Comparison of ENCODE assay signal across 18 mouse cellular contexts in genomic region chr6:111684911-111685310, GRCm38 (mm10).
"Had no signal": no experiment of that assay in that cellular context is flagged by ENCODE, and none has a peak within 500 bp of the region (broad histone marks: within the 10 kb centered on the region; RNA-seq: fewer than 3 reads in every experiment).

No protein-coding gene starts in this region.

- H3K27me3 ChIP-seq: limb, embryonic 13.5 days; liver, embryonic 13.5 days; midbrain, embryonic 13.5 days; neural tube, embryonic 12.5 days; neural tube, embryonic 15.5 days; stomach, embryonic 15.5 days had no signal

- H3K36me3 ChIP-seq: limb, embryonic 10.5 days; limb, embryonic 13.5 days; liver, embryonic 13.5 days; midbrain, embryonic 10.5 days; midbrain, embryonic 13.5 days; neural tube, embryonic 12.5 days; neural tube, embryonic 15.5 days; stomach, embryonic 15.5 days had no signal

- H3K4me1 ChIP-seq: limb, embryonic 10.5 days; limb, embryonic 13.5 days; liver, embryonic 13.5 days; midbrain, embryonic 10.5 days; midbrain, embryonic 13.5 days; neural tube, embryonic 12.5 days; neural tube, embryonic 15.5 days; stomach, embryonic 15.5 days had no signal

- ATAC-seq: midbrain, embryonic 13.5 days had no signal

- H3K9me3 ChIP-seq: limb, embryonic 10.5 days; limb, embryonic 13.5 days; midbrain, embryonic 10.5 days; midbrain, embryonic 13.5 days; neural tube, embryonic 12.5 days; neural tube, embryonic 15.5 days; stomach, embryonic 15.5 days had no signal

- H3K4me2 ChIP-seq: limb, embryonic 13.5 days; liver, embryonic 13.5 days; midbrain, embryonic 13.5 days; neural tube, embryonic 12.5 days; neural tube, embryonic 15.5 days; stomach, embryonic 15.5 days had no signal

- H3K27ac ChIP-seq: limb, embryonic 10.5 days; limb, embryonic 13.5 days; liver, embryonic 13.5 days; macrophage; midbrain, embryonic 10.5 days; midbrain, embryonic 13.5 days; neural tube, embryonic 12.5 days; neural tube, embryonic 15.5 days; stomach, embryonic 15.5 days had no signal

- H3K4me3 ChIP-seq: limb, embryonic 10.5 days; limb, embryonic 13.5 days; liver, embryonic 13.5 days; midbrain, embryonic 10.5 days; midbrain, embryonic 13.5 days; neural tube, embryonic 12.5 days; neural tube, embryonic 15.5 days; stomach, embryonic 15.5 days had no signal

- H3K9ac ChIP-seq: limb, embryonic 13.5 days; liver, embryonic 13.5 days; midbrain, embryonic 13.5 days; neural tube, embryonic 12.5 days; neural tube, embryonic 15.5 days; stomach, embryonic 15.5 days had no signal

- DNase-seq: kidney, adult 18-20 months; kidney, postnatal 10 days; kidney, postnatal 36 days; layer of hippocampus, adult 9-11 months; liver, embryonic 13.5 days; lung, adult 2 months; right cerebral cortex, adult 18-20 months; right cerebral cortex, postnatal 14 days; right cerebral cortex, postnatal 4 days; thymus, postnatal 36 days had no signal
